Mouse (Mus musculus) layer of hippocampus, postnatal 25 days (tissue): Measurements from ENCODE around the gene Rcbtb2. TPM values are rescaled to one million over a fixed set of nuclear protein-coding genes. Genes with fewer than 3 reads are reported as not detected.
"Not testable (repeated sequence)": the region's sequence is repeated elsewhere in the genome, so short reads cannot be mapped to it uniquely, and the experiment has no call there.

Source experiments
- DNase-seq, 2 experiments: peaks; one replicate each; pipeline ENCODE4 v3.0.0; 2022; ENCODE audit warnings: mixed read lengths in 2 of 2, low spot score in 1 of 2; ENCODE audit errors: extremely low spot score in 1 of 2
- total RNA-seq, 2 experiments: library from RNA; stranded (reverse); gene quantifications; 2 replicates each; pipeline ENCODE4 v1.2.3; 2021

Rcbtb2 gene
- total RNA-seq, 2 experiments from 2014 or later: 26.4 to 29.3 TPM

DNA sequence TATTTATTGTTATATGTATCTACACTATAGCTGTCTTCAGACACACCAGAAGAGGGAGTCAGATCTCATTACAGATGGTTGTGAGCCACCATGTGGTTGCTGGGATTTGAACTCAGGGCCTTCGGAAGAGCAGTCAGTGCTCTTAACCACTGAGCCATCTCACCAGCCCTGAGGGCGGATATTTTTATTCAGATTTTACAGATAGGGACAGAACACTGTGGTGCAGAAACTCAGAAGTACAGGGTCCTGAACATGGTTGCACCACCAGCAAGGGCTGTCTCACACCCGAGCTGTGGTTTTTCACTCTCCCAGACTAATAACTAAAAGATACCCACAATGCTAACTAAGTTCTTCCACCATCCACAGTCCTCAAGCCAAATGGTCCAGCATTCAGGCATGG lies 7.9 kb upstream of the Rcbtb2 start:
- not testable (repeated sequence) for DNase-seq

DNA sequence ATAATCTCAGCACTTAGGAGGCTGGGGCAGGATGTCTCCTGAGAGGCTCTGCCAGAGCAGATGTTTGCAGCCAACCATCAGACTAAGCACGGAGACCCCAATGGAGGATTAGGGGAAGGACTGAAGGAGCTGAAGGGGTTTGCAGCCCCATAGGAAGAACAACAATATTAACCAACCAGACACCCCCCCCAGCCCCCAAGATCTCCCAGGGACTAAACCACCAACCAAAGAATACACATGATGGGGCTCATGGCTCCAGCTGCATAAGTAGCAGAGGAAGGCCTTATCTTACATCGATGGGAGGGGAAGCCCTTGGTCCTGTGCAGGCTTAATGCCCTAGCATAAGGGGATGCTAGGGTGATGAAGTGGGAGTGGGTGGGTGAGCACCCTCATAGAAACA lies 6.5 kb upstream of the Rcbtb2 start:
- no peak for DNase-seq

DNA sequence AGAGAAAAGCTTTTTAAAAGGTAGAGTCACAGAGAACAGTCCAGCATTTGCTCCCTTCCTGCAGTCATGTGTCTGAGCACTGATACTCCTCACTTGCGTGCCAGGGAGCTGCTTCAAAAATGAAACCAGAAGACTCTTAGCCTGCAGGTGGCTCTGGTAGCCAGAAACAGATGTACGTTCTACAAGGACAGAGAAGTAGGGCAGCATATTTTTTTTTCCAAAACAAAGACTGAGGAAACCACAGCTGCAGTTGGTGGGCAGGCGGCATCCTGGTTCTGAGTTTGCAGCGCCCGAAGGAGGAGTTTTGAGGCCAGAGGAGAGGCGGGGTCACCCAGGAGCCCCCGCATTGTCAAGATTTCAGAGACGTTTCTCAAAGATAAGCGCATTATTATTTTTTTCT lies 5.9 kb upstream of the Rcbtb2 start:
- DNase-seq: no peak

DNA sequence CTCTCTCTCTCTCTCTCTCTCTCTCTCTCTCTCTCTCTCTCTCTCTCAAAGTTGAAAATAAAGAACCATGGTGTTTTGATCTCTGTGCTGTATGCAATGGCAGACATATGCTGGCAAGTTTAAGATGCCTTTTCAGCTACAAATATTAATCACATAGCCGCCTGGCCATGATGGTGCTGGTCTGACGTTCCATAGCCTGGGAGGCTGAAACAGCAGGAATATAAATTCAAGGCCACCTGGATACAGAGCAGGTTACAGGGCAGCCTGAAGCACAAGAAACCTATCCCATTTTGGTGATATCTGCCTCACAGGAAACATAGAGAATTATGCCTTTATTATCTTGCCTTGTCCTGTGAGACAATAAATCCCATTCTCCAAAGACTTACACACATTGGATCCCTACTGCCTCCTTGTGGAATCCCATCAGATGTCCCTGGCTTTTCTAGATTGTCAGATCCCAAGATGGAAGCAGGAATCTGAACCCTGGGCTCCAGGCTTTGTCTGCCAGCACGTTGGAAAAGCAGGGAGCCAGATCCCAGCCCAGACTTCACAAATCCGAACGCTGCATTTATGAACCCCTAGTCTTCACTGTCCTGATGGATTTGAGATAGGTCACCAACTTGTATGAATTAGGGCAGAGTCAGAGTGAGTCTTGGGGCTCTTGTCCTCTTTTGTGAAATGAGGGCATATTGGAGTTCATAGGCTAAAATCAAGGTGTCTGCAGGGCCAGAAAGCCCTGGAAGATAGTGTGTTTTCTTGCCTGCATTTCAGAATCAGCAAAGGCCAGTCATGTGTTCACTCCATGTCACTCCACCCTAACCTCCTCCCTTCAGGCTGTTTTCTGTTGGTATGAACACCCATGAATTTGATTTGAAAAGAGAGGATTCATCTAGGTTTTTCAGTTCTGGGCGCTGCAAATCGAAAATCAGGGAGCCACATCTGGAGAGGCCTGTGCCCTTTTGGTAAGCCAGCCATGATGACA lies 5.1 kb upstream of the Rcbtb2 start:
- no peak for DNase-seq

GRCm38 (mm10) chr14:73118482-73119347 lies 4.1 kb upstream of the Rcbtb2 start:
- no peak for DNase-seq

GRCm38 (mm10) chr14:73119459-73119858 lies 3.4 kb upstream of the Rcbtb2 start:
- DNase-seq: no peak

GRCm38 (mm10) chr14:73119966-73120365 lies 2.9 kb upstream of the Rcbtb2 start:
- DNase-seq: no peak

DNA sequence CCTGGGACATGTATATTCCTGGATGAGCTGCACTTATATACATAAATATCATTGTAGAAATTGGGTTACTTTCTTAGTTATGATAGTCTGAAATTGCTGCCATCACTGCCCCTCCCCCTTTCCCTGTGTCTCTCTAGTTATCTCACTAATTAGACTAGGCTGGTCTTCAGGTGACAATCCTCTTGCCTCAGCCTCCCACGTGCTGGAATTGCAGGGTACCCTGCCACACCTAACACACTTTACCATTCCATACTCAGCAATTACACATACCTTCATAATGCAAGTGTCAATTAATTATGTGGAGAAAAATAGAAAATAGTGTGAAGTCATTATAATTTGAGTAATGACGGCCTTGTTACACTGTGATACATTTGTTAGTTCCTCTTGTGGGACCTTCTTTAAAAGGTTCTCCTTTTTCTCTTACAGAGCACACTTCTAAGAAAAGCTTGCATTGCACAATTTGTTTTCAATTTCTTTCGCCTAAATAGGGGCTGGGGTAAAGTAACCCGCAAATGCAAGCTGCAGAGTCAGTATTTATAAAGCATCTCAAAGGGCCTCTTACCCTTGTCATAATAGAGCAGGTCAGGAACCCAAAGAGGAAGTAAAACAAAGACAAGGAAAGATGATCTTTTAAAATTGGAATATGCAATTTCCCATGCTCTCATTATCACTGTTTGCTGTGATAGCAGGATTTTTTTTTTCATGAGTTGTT lies 470 bp upstream of the Rcbtb2 start:
- no peak for DNase-seq

DNA sequence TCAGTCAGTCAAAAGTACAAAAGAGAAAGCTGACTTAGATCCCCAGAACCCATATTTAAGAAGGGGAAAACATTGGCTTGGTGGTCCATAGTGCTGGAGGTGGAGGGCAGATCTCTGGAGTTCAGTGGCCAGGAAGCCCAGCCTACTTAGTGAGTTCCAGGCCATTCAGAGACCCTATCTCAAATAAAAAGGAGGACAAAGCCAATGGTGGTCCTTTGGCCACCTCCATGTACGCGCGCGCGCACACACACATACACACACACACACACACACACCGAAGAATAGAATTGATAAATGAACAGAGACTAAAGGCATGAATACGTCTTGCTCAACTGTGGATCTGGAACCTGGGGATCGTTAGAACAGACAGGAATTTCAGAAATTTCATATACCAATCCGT lies 544 bp downstream of the Rcbtb2 start:
- no peak for DNase-seq

DNA sequence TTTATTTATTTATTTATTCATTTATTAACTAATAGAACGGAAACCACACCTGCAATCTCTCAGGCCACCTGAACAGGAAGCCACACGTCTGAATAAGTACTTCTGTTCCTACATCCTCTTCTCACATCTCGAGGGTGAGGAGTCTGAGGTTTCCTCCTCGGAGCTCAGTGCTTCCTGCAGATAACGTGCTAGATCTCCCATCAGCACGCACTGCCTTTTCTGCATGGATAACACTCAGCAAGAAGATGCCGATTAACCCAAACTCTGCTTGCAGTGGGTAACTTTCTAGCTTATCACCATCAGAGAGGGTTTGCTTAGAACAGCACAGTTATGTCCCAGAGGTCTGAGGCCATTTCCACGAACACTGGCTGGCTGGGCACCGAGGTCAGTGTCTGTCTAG lies 949 bp downstream of the Rcbtb2 start:
- DNase-seq: no peak

GRCm38 (mm10) chr14:73130519-73130918 lies 7.7 kb downstream of the Rcbtb2 start:
- DNase-seq: no peak

GRCm38 (mm10) chr14:73131856-73132410 lies 9.1 kb downstream of the Rcbtb2 start:
- no peak for DNase-seq

DNA sequence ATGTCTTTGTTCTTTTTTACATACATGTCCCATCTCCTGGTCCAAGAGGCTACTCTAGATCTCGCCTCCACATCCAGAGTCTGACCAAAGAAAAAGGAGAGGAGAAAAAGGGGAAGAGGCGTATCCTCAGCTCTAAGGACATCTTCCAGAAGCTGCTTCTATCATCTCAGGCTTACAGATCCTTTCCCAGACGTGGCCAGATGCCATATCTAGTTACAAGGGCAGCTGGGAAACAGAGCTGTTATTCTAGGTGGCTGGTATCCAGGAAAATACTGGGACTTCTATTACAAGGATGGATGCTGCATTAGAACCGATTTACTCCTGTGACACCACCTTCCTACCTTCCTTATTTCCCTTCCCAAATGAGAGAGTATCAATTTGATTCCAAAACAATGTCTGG lies 9.9 kb downstream of the Rcbtb2 start:
- no peak for DNase-seq

DNA sequence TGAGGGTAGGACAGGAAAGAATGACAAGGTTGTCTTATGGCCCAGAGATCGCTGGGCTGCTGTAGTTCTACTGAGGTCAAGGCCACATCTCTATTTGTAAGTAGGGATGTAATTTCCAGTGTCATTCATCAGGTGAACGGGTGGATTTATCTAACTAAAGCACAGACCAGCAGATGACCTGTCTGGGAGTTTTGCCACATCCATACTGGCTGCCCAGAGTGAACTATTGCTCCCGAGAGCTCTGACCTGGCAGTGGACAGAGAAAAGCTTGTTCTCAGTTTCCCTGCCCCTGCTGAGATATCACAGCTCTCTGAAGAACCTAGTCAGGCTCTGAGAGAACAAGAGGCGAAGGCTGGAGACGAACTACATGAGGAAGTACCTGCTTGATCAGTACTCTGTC lies 14.4 kb downstream of the Rcbtb2 start:
- DNase-seq: no peak

DNA sequence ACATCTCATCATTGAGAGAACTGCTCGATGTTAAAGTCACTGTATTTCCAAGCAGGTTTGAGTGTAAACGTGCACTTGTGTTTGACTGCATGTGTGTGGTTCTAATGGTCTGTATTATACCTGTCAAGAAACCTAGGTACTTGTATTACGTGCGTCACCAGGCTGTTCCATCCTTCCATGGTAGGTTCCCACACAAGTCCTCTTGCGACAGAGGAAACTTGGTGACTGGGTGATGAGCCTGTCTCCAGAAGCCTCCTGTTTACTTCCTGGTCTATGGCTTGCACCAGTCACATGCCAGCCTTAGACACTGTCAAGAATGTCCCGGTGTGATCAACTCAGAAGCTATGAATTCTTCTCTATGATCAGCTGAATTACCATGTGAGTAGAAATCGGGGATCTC lies 15.6 kb downstream of the Rcbtb2 start:
- no peak for DNase-seq

GRCm38 (mm10) chr14:73139866-73140265 lies 17.0 kb downstream of the Rcbtb2 start:
- no peak for DNase-seq

DNA sequence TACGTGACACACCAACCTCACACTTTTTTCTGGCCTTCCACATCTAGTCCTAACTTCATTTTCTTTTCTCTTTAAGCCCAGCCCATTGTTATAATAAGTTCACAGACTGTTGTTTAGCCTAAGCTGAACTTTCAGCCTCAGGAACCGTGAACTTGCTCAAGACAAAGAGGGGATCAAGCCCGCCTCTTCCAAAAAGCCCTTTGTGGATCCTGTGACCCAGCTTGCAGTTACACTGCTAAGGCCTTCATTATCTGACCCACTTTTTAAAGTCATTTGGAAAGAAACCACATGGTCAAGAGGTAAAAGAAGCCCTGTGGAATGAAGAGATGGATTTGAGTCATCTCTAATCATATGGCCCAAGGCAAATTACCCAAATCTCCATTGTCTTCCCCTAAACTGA lies 19.0 kb downstream of the Rcbtb2 start:
- DNase-seq: no peak

DNA sequence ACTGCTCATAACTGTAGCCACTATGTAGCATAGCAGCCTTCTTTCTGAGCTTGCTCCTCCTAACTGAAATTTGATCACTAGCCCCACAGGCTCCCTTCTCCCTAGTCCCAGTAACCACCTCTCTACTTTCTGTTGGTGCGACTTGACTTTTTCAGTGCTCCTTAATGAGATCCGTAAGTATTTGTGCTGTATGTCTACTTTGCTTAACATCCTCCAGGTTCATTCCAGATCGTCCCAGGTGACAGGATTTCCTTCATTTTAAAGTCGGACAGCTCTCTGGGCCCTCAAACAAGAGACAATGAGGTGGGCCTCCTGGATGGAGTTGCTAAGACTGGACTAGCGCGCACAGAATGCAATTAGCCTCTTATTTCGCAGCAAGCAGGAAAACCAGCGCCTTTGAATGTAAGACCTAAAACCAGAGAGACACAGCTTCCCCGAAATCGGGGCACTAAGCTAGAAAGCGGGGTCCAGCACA lies 19.6 kb downstream of the Rcbtb2 start:
- no peak for DNase-seq

- peak; percentile 61 to 76 for DNase-seq
Measured at GRCm38 (mm10) chr14:73142896-73143709, 20.3 kb downstream of the Rcbtb2 start.
